Mouse (Mus musculus) heart, postnatal 25 days (tissue): ENCODE data around the gene Brd3. TPM values are rescaled to one million over a fixed set of nuclear protein-coding genes. Genes with fewer than 3 reads are reported as not detected.
"Not testable (repeated sequence)": the region's sequence is repeated elsewhere in the genome, so short reads cannot be mapped to it uniquely, and the experiment has no call there.

ENCODE experiments used
- DNase-seq: peaks from one replicate; pipeline ENCODE4 v3.0.0; 2022; ENCODE audit warnings: low spot score
- intact Hi-C: fragments of 180-260 bp; cut with DNase I; formaldehyde crosslinking; loops from one replicate; pipeline ENCODE4 v1.15.1; 2025
- total RNA-seq, 2 experiments: library from RNA; stranded (reverse); gene quantifications; 2 replicates each; pipeline ENCODE4 v1.2.3; 2021

The Brd3 gene
- total RNA-seq, 2 experiments from 2014 or later, result 29.3 to 35.7 TPM

- peak; percentile 89 for DNase-seq
- intact Hi-C loops, result loop anchor here (1.0 to 10.0 kb wide), 3 partner anchors 38 to 230 kb away; partner anchors contain the start of gene Brd3os
These were observed 7.3 kb upstream of the Brd3 start, which contains the start of gene Wdr5 for GRCm38 (mm10) chr2:27514639-27515328. TSS of gene Wdr5 (plus strand) at chr2:27515157.

GRCm38 (mm10) chr2:27513861-27514260 is 6.4 kb upstream of the Brd3 start:
- no peak for DNase-seq
- intact Hi-C loops, result loop anchor here (1.0 to 10.0 kb wide), 3 partner anchors 37 to 229 kb away; partner anchors contain the start of gene Brd3os

GRCm38 (mm10) chr2:27512909-27513308 is 5.4 kb upstream of the Brd3 start:
- intact Hi-C loops, result loop anchor here (10.0 kb wide), 1 partner anchor 228 kb away; no protein-coding TSS in a partner anchor
- no peak for DNase-seq

- no peak for DNase-seq
- intact Hi-C loops, result loop anchor here (10.0 kb wide), 1 partner anchor 226 kb away; no protein-coding TSS in a partner anchor
These were observed 3.2 kb upstream of the Brd3 start for GRCm38 (mm10) chr2:27510706-27511105.

- intact Hi-C loops, DNase-seq: not testable (repeated sequence)
These were observed 804 bp downstream of the Brd3 start for GRCm38 (mm10) chr2:27506658-27507057.

GRCm38 (mm10) chr2:27505539-27505938 is 1.9 kb downstream of the Brd3 start:
- intact Hi-C loops, result no loop called here
- no peak for DNase-seq

GRCm38 (mm10) chr2:27504113-27504885 is 3.2 kb downstream of the Brd3 start:
- DNase-seq, result peak; percentile 13
- intact Hi-C loops, result no loop called here

GRCm38 (mm10) chr2:27496391-27497028 is 11.0 kb downstream of the Brd3 start:
- intact Hi-C loops, result no loop called here

GRCm38 (mm10) chr2:27493971-27494370 is 13.5 kb downstream of the Brd3 start:
- DNase-seq, result no peak
- intact Hi-C loops, result no loop called here

More at GRCm38 (mm10) chr2:27496391-27497028, 11.0 kb downstream of the Brd3 start:
- no peak for DNase-seq

- no peak for DNase-seq
- intact Hi-C loops, result no loop called here
These were observed 16.5 kb downstream of the Brd3 start for GRCm38 (mm10) chr2:27490939-27491338.

GRCm38 (mm10) chr2:27488362-27488761 is 19.1 kb downstream of the Brd3 start:
- intact Hi-C loops, result no loop called here

GRCm38 (mm10) chr2:27487336-27488049 is 20.0 kb downstream of the Brd3 start:
- intact Hi-C loops, result no loop called here
- no peak for DNase-seq

More at GRCm38 (mm10) chr2:27488362-27488761, 19.1 kb downstream of the Brd3 start:
- no peak for DNase-seq

GRCm38 (mm10) chr2:27486725-27487124 is 20.7 kb downstream of the Brd3 start:
- intact Hi-C loops, result no loop called here
- DNase-seq, result no peak

GRCm38 (mm10) chr2:27482265-27482861 is 25.1 kb downstream of the Brd3 start:
- intact Hi-C loops, result no loop called here
- no peak for DNase-seq

- intact Hi-C loops, result no loop called here
- DNase-seq, result no peak
These were observed 27.1 kb downstream of the Brd3 start for GRCm38 (mm10) chr2:27480367-27480766.

GRCm38 (mm10) chr2:27479821-27480220 is 27.6 kb downstream of the Brd3 start:
- intact Hi-C loops, result no loop called here
- no peak for DNase-seq

- intact Hi-C loops, result loop anchor here (2.0 kb wide), 1 partner anchor 38 kb away; the partner anchor contains the start of gene Wdr5
- DNase-seq, result no peak
These were observed 30.9 kb downstream of the Brd3 start for GRCm38 (mm10) chr2:27476303-27477192.
